Mouse (Mus musculus) lung, postnatal 0 days (tissue): ENCODE results near the gene Mamstr.

ENCODE experiments used
- CTCF ChIP-seq: IDR thresholded peaks from 2 replicates; pipeline ENCODE4 v1.5.1; 2016; ENCODE audit warnings: antibody characterized with exemption, mild to moderate bottlenecking
- EP300 ChIP-seq: IDR thresholded peaks from 2 replicates; pipeline ENCODE4 v1.6.1; 2016; ENCODE audit warnings: antibody characterized with exemption, mild to moderate bottlenecking, control low read depth

DNA sequence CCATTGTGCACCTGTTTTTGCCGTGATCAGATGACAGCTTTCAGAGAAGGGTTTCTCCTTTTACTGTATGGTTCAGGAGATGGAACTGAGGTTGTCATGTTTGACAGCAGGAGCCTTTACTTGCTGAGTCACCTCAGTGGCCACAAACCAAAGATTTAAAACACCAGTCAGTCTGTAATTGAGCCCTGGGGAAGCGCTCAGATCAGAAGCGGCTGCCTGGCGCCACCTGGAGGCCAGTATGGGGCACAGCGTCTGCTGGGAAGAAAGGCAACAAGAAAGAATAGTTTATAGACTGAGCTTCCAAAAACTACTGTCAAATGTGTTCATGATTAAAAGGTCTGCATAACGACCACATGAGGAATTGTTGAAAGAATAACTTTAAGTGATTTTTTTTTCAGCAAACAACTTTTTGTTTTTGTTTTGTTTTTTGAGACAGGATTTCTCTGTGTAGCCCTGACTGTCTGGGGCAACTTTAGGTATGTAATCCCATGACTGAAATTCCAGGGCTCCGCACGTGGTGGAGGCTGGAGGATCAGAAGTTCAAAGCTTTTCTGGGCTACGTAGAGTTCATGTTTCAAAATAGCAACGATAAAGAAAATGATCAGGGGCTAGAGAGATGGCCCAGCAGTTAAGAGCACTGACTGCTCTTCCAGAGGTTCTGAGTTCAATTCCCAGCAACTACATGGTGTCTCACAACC is 46.5 kb upstream of the Mamstr start:
- TF ChIP-seq CTCF = peak; percentile 94
- TF ChIP-seq EP300 = no peak
